Mouse (Mus musculus): ENCODE results near the gene Ptprd. TPM values are rescaled to one million over a fixed set of nuclear protein-coding genes. Genes with fewer than 3 reads are reported as not detected.

Gene Ptprd
- polyA plus RNA-seq, 1 experiment, result 5.7 TPM

DNA sequence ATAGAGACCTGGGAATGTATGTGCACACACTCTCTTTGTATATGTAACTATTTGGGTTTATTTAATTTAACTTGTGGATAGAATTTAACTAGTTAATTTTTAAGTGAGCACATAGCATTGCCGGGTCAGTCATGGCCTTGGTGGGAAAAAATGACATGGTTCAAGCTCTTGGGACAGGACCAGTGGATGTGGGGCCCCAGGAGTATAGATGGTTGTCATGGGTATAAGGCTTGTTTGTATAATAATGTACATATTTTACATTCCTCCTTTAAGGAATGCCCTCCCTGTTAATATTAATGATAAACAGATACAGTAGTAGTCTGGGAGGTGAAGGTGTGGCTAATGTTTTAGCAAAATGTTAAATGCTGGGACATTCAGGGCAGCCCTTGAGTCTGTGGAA lies 962.8 kb downstream of the Ptprd start:
- no peak for DNase-seq (ENCODE audit: low spot score)

DNA sequence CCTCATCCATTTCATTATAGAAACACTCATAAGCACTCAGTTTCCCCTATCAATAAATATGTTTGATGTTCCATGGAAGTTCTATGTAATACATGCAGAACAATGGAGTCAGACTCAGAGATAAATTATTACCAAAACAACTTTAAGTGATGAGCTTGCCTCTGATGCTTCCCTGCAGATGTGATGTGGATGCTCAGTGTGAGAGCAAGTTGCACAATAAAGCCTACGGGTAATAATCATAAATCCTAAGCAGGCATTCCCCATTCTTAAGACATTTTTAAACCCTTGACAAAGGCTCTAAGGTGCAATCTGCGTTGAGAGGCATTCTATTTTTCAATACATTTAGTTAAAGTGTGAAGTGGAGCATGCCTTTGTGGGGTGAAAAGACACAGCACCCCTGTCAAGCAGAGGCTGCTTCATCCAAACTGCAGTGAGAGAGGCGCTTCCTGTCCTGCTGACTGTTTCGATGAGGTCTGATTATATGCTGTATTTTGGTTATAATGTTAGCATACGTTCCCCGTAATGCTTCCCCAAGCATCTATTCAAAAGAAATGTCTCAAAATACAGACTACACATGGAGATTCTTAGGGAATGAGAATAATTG lies 969.8 kb downstream of the Ptprd start:
- DNase-seq (ENCODE audit: low spot score), result no peak

DNA sequence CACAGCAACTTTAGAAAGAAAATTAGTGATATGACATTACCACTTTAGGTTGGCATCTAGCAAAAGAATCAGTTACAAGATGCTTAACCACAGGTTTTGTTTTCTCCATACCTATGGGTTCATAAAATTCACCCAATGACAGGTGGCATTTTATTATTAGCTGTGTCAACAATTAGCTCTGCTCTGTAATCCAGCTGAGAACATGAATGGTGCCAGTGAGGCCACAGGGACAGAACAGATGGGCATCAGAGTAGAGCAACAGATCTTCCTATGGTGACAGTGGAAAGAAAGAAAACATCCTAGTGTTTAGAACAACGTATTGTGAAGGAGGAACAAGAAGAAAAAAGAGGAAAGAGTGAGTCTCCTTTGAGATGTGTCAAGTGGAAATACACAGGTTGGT lies 973.6 kb downstream of the Ptprd start:
- DNase-seq (ENCODE audit: low spot score), result no peak

DNA sequence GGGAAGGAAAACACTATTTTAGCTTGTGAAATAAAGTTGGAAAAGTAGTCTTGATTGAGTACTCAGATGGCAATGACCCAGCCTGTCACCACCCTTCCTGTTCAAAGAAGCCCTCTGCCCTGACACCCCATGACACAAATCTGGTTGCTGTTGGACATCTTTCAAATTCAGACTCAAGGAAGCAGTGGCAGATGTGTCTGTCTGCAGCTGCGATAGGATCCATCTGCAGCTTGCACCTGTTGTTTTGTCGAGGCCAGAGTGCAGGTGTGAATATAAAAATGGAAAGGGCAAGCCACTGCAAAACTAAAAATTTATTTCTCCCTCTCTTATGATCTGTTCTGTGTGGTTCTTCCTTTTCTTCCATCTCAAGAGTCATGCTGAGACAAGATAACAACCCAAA lies 978.5 kb downstream of the Ptprd start:
- no peak for DNase-seq (ENCODE audit: low spot score)

DNA sequence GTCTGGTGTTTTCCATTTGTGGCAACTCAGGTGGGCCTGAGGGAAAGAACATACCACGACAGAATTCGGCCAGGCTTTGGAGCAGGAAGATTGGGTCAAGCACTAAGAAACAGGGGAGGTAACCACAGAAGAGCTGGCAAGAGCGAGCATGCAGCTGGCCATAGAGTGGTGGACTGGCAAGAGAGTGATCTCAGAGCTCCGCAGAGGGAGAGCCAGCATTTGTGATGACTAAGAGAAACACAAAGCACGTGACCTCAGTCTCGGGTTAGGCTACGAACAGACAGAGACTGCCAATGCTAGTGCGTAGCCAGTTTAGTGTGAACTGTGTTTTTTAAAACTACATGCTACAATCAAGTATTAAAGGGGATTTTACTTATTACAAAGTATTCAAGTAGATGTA lies 1042.9 kb downstream of the Ptprd start:
- DNase-seq (ENCODE audit: low spot score), result no peak

DNA sequence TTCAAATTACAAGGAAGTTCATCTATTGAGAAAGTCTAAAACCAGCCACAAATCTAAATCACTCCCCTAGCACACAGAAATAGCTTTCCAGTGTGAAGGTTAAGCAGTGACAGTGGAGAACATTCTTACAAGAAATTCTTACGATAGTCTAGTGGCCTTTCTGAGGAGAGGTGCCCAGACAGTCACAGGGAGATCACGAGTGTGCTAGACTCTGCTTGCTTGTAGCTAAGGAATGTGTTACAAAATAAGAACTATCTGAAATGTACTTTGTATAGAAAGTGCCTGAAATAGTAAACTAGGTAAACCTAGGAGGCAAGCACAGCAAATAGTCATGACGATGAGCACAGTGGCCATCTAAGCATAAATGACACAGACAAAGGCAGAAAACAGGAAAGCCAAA lies 1054.2 kb downstream of the Ptprd start:
- DNase-seq (ENCODE audit: low spot score), result no peak

DNA sequence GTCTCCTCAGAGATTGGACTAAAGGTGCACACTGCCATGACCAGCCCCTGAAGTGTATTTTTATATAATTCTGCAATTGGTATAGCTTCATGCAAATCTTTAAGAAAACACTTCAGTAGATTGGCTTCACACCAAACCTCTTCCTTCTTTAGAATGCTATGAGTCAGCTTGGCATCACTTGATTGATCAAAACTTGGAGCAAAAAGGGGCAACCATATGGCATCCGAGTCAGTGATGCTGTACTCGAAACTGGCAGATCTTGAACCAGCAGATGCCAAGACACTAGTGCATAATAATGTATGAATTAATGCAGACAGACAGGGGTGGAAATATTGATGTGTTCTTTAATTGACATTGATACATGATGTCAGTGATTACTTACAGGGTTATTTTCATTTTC lies 1056.2 kb downstream of the Ptprd start:
- no peak for DNase-seq (ENCODE audit: low spot score)

DNA sequence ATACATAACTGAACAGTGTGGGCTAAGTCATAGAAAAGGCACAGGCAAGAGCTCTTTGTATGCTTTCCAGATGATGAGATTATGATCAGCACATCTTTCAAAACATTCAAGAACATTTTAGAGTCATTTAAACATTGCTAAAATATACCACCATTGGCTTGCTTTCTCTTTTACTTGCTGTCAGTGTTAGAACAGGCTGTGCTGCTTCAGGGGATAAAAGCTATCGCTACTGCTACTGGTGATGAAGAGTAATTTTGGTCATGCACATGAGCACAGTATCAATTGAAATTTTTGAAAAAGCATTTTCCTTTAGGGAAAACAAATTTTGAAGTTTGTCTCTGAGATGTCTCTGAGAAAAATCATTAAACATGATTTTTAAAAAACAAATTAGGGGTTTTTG lies 1056.7 kb downstream of the Ptprd start:
- no peak for DNase-seq (ENCODE audit: low spot score)

DNA sequence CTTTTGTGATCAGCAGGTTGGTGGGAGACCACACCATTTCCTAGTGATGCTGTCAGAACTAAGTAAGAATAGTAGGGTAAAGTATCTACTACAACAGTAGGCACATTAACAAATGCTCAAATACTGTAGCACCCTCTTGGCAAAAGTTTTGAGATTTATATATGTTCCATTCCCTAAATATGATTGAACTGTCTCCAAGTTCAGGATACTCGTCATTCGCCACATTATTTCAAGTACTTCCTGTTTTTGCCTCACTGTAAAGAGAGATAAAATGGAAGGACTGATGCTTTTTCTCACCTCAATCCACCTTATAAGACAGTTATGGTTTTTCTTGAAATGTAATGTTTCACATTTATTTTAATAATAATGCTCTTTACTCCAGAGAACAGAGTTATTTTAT lies 1086.9 kb downstream of the Ptprd start:
- no peak for DNase-seq (ENCODE audit: low spot score)

DNA sequence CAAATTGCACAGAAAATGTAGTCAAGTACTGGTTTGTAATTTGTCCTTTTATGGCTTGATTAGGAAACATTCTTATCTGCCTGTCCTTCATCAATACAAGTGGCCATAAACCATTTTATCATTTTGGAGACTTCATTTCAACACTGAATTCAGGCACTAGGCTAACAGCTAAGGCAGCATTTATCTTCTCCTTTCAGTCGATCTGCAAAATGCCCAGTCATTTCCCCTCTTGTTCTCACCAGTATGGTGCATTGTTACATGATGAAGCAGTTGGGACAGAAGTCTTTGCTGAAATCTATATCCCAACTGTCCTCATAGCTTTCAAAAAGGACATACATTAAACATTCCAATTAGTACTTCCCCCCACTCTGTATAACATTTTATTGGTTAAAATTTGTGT lies 1100.9 kb downstream of the Ptprd start:
- no peak for DNase-seq (ENCODE audit: low spot score)

DNA sequence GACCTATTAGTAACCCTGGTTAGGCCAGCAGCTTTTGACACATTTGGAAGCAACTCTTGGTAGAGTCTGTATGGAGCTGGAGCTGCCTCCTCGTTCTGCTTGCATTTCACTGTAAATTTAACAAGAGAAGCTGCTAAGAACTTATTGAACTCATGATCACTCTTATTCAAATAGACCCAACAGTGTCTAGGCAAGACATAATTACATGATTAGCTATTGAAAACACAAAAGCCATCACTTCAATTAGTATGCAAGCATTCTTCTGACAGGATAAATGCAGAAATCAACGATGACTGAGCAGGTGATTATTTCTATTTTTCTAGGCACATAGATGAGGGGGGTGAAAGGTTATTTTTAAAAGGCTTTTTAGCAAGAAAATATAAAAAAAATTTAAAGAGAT lies 1104.5 kb downstream of the Ptprd start:
- no peak for DNase-seq (ENCODE audit: low spot score)

DNA sequence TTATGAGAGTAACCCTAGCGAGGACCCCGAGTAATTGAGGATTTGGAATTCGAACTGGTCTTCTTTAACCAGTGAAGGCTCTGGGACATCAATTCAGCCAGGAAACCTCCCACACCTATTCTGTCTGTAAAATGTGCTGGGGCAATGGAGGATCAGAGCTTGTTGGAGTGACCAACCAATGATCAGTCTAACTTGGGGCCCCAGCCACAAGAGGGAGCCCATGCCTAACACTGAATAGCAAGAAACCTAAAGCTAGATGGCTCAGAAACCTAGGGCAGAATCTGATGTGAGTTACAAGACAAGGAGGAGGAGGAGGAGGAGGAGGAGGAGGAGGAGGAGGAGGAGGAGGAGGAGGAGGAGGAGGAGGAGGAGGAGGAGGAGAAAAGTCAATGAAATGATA lies 1128.6 kb downstream of the Ptprd start:
- no peak for DNase-seq (ENCODE audit: low spot score)

DNA sequence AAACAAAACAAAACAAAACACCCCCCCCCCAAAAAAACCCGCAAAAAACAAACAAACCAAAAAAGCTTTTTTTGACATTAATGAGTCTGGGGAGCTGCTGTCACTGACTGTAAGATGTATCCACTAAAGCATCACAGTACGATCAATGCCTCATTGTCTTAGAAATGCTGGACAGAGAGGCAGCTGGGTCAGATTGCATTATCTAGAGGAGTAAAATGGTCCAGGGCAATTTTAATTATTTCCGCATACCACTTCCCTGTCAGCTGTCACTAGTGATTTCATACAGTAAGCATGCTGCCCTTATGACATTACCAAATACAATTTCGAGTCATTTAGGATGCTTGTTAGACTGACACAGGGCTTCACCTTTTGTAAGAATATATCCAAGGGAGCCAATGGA lies 1134.2 kb downstream of the Ptprd start:
- no peak for DNase-seq (ENCODE audit: low spot score)

DNA sequence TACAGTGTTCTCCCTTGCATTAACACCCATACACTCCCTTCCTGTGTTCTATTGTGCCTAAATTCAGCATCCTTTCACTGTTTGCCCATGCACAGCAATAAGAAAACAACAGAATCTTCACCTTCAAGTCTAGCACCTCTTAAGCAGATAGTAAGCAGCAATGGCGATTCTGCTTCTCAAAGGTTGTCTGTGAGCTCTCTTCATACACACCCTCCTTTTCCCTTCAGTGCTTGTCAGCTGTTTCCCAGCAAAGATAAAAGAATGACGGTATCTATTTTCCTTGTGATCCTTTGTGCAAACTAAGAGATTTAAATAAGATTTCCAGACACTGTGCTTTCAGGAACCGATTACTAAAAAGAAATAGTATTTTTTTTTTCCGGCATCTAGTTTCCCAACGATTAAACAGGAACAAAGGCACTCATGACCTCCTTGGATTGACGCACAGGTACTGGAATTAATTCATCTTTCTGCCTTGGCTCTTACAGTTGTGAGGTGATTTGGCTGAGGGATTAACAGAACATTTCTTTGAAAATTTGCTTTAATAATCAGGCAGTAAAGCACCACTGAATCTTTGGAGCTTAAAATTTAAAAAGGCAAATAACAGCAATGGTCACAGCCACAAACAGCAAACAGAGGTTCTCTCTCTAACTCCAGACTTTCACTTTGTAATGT lies 1161.1 kb downstream of the Ptprd start:
- DNase-seq (ENCODE audit: low spot score), result no peak

DNA sequence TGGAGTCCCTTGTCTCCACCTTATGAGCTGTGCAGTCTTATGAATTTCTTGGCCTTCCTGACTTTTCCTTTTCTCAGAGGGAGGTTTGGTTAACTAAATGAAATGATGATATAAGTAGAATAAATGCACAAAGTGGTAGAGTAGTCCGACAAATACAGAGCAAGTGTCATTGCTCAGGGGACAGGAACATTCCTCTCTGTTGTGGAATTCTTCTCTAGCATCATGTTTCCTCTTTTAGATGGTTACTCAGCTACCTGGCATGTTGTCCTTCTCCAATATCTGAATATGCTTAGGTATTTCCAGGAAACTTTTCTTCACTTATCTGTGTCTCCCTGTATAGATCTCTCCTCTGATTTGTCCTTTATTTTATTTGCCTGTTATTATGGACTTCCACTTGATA lies 1207.3 kb downstream of the Ptprd start:
- DNase-seq (ENCODE audit: low spot score), result no peak

DNA sequence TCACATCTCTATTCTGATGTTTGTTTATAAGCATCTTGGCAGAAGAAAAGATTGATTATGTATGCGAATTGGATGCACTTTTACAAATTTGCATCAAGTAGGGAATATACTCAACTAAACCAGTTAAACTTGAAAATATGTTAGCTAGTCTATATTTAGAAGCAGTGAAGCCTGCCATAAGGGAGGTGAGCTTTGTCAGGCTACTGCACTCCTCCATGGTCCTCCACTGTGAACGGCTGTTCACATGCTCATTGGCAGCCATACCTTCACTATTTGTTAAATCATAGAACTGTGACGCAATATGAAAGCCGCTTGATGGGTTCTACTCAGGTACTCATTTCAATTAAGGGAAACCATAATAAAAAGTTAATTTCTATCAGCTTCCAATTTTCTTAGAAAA lies 1215.6 kb downstream of the Ptprd start:
- DNase-seq (ENCODE audit: low spot score), result no peak

DNA sequence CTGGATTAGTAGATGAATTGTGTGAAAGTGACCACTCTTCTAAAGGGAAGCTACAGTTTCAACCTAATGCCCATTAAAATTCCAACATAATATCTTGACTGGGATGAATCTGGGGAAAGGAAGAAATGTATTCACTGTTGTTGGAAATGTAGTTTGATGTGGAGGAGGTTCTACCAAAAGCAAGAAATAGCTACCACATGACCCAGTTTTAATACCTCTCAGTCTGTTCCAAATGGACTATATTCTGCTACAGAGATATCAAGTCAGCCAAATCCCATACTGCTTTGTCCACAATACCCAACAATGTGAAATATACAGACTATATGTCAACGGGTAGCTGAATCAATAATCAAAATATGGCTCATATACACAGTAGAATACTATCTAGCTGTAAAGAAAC lies 1221.8 kb downstream of the Ptprd start:
- DNase-seq (ENCODE audit: low spot score), result no peak

DNA sequence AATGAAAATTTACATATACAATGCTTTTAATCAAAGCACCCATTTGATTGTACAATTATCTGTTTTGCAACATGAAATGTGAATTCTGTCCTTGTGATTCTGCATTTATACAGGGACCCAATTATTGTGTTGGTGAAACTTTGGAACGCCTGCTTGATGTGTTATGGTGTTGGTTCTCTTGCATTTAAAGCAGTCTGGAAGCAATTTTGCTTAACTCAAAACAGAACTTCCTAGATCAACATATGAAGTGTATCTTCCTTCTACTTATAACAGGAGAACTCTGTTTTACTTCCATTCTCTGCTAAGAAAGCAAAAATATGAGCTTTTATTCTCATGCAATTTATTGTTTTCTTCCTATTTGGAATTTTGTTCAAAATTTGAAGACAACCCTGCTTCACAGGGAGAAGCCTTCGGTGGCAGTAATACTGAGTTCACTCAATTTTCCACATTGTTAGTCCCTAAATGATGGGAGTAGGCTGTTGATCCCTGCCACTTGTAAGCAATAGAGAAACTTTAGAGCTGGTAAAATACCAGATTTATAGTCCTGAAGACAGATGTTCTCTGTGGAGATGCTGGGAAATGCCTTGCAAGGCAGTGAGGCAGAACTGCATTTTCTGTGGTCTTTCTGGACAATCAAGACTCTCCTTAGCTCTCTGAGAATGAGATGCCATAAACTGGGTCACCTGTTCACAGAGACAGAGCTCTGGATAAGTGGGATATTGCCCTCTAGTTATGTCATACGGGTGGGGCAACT lies 1234.5 kb downstream of the Ptprd start:
- no peak for DNase-seq (ENCODE audit: low spot score)

DNA sequence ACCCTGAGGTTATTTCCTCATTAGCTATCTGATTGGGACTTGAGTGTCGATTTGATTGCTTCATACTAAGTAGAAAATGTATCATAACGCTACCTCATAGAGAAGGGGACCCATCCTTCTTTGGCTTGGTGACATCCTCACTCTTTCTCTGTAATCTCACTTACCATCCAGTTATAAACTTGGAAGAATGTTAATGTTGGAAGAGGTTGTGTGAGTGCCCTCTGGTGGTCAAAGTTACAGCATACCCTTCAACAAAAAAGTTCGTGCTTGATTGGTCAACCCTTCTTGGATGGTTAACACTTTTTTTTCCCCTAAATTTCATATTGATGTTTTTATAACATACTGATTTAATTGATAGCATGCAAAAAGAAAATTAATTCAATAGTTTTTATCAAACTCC lies 1263.5 kb downstream of the Ptprd start:
- DNase-seq (ENCODE audit: low spot score), result no peak

DNA sequence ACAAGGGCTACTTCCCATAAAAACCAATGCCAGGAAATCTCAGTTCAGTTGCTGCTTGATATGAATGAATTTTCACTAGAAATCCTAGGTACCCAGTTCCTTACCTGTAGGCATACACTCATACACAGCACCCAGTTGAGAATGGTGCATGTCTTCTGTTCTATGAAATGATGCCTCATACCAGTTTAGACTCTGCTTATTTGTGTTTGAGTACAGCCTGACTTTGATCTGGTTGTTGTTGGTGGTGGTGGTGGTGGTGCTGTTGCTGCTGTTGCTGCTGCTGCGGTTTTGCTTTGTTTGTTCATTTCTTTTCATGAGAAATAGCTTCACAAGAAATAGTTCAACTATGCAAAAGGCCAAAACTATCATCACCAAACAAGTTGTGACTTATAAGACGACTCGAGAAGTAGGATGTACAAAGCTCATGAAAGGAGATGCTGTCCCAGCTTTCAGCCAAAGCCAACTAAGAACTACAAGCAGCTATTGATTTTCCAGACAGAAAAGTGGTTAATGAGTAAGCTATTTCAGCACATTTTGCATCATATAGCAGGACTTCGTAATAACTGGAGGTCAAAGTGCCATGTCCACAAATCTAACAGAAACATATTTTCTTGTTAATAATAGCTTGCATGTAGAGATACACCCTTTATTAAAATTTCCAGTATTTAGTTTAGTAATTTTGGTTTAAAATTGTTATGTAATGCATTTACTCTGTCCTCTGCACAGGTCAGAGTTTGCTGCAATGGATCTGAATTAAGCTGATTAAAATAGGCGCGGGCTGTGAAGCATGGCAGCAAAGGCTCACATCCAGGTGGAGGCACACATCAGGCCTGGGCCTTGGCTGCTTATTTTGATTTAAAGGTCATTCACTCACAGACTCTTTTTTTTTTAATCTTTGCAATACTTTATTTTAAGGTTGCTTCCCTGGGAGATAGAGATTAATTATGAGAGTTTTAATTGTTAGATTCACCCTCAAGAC lies 1270.1 kb downstream of the Ptprd start:
- no peak for DNase-seq (ENCODE audit: low spot score)

DNA sequence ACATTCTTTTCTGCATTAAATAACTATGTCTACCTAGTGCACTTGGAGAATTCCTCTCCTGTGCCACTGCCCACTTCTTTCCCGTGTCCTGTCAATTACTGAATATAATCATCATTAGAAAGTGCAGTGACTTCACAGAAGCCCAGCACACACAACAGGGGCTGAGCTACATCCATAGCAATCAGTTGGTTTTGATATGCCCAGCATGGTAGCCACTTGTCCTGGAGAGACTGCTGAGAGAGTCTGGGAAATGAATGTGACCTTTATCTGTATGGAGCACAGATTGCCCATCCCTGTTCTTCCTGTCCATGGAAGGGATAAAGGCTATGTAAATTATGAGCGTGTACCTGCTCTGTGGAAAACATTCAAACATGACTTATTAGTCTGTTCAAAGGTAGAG lies 1280.2 kb downstream of the Ptprd start:
- DNase-seq (ENCODE audit: low spot score), result no peak

DNA sequence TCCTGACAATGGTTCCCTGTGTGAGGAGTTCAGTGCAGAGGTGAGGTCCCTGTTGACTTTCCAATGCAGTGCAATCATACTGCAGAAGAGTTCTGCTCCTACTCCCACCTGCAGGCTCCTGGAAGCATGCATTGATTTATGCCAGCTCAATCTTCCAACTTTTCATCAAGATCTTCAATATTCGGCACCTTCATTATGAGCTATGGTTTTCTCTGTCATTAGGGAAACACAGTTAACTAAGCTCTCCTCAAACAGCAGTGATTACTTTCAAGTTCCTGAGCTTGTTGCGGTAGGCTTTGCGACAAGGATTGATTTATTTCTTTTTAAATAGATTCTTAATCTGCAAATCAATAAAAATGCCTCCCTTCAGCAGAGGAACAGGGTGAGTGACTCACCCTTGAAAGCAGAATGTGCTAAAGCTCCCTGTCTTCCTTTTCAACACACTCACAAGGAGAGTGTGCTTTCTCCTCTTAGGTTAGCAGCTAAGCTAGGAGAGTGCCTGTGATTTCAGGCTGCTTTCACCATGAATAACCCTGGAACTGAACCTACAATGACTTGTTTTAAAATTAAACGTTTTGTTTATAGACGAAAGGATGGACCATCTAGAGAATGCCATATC lies 1298.1 kb downstream of the Ptprd start:
- DNase-seq (ENCODE audit: low spot score), result no peak

All from urinary bladder, adult 2 months (tissue).